Mouse (Mus musculus) midbrain, embryonic 14.5 days (tissue): ENCODE measurements around the gene Vps26b. TPM values are rescaled to one million over a fixed set of nuclear protein-coding genes. Genes with fewer than 3 reads are reported as not detected.

Source experiments
- ATAC-seq: fragments of 200-750 bp; cut with Nextera tagmentation; 2 replicates; pipeline ENCODE4 v1.8.0; 2017; ENCODE audit warnings: moderate number of reproducible peaks, moderate library complexity; ENCODE audit not compliant: low FRiP score, low TSS enrichment
- DNase-seq: peaks from one replicate; pipeline ENCODE4 v3.0.0-alpha.2; 2015
- H3K27ac ChIP-seq: fragments of 300-500 bp; sonication (generic); replicated peaks from 2 replicates; pipeline ENCODE4 v1.5.1; 2014; ENCODE audit warnings: mild to moderate bottlenecking, low read depth, low read length, moderate library complexity
- H3K27me3 ChIP-seq: fragments of 300-500 bp; sonication (generic); 2 replicates; pipeline ENCODE4 v1.6.1; 2014; ENCODE audit warnings: low read length, control low read depth, mixed read lengths; ENCODE audit not compliant: control insufficient read depth, insufficient read depth
- H3K36me3 ChIP-seq: fragments of 300-500 bp; sonication (generic); 2 replicates; pipeline ENCODE4 v1.6.1; 2014; ENCODE audit warnings: low read length, control low read depth; ENCODE audit not compliant: control insufficient read depth, insufficient read depth
- H3K4me1 ChIP-seq: fragments of 300-500 bp; sonication (generic); 2 replicates; pipeline ENCODE4 v1.6.1; 2014; ENCODE audit warnings: mild to moderate bottlenecking, antibody characterized with exemption, low read length, control low read depth; ENCODE audit not compliant: control insufficient read depth, insufficient read depth
- H3K4me2 ChIP-seq: fragments of 300-500 bp; sonication (generic); 2 replicates; pipeline ENCODE4 v1.6.1; 2014; ENCODE audit warnings: mild to moderate bottlenecking, low read length, moderate library complexity
- H3K4me3 ChIP-seq: fragments of 300-500 bp; sonication (generic); replicated peaks from 2 replicates; pipeline ENCODE4 v1.5.1; 2014; ENCODE audit warnings: low read depth, low read length
- H3K9ac ChIP-seq: fragments of 300-500 bp; sonication (generic); replicated peaks from 2 replicates; pipeline ENCODE4 v1.6.1; 2014; ENCODE audit warnings: mild to moderate bottlenecking, low read length, moderate library complexity
- H3K9me3 ChIP-seq: fragments of 300-500 bp; sonication (generic); 2 replicates; pipeline ENCODE4 v1.6.1; 2016; ENCODE audit warnings: low read length, control low read depth, mixed read lengths; ENCODE audit not compliant: control insufficient read depth
- WGBS: fragments of 180-500 bp; shearing (Covaris S2); extraction: QIAGEN DNeasy Blood & Tissue Kit; methylation state at CpG from one replicate; pipeline ENCODE4 v1.1.7; 2014; 5-methylcytosine and 5-hydroxymethylcytosine counted together
- polyA plus RNA-seq: library from polyadenylated mRNA; unstranded; fragments of >200 nt; fragmentation: Nextera tagmentation; extraction: Ambion mirVana; gene quantifications from 2 replicates; pipeline ENCODE4 v1.2.1, GENCODE M21; 2014

The Vps26b gene
- polyA plus RNA-seq, 1 experiment from 2014 or later = 102 TPM

DNA sequence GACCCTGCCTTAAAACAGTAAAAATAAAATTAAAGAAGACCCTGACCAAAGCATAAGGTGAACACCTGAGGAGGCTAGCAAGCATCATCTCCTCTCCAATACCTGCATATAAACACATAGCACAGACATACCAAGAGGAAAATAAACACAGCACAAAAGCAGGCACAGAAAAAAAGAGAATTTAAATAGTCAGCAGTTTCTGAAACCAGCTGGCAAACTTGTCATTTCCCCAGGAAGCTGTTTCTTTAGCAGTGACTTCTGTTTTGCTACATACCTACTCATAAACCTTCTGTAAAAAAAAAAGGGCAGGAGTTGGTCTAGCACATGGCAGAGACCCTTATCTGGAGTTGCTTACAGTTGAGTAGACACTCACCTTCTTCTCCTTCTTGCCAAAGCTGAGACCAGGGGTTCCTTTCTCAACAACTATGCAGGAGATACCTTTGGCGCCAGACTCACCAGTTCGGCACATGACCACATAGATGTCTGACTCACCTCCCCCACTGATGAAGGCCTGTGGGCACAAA, 44.7 kb downstream of the Vps26b start:
- H3K9ac ChIP-seq = no peak overlapping the region
- H3K9me3 ChIP-seq = no peaks in the 10 kb centered on the region
- H3K4me3 ChIP-seq = no peak overlapping the region
- no peak overlapping the region for H3K27ac ChIP-seq
- no peaks in the 10 kb centered on the region for H3K4me1 ChIP-seq
- H3K4me2 ChIP-seq = no peak overlapping the region
- DNase-seq = no peak
- no peaks in the 10 kb centered on the region for H3K27me3 ChIP-seq
- no peak for ATAC-seq
- 97% methylated on average over 2 of the region's 2 CpGs for WGBS
- H3K36me3 ChIP-seq = peaks cover 48% of the 10 kb centered on the region

DNA sequence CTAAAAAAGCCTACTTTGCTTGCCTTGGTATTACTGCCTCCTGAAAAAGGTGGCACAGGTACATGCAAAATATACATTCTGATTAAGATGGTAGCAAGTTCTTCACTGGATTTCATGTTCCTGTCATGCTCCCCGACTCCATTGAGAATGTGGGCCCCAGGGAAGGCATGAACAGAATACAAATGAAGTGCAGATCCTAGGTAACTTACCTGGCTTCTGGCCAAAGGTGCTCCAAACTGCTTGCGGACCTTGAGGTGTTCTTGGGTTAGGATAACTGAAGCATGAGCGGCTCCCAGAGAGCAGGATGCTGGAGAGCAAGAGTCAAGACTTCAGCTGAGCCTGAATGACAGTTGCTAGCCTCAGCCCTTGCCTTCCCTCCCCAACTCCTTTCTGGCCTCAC, 51.1 kb downstream of the Vps26b start:
- no peak for ATAC-seq
- WGBS = 91% methylated on average over 3 of the region's 3 CpGs
- peaks cover 59% of the 10 kb centered on the region for H3K36me3 ChIP-seq

DNA sequence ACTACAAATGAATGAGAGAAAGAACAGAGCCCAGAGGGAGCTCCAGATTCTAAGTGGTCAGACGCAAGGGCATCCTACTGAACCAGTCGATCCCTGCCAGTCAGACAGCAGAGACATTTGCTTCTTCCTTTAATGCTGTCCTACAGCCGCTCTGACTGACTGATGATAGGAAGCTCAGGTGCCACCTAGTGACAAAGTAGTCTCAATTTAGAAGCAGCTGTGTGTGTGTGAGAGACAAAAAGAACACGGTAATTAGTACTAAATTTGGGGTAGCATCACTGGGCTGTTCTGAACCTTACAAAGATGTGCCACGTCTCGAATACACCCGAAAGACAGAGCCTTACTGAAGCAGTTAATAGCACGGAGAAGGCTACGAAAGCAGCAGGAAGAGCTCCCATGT, 52.1 kb downstream of the Vps26b start:
- H3K4me2 ChIP-seq = no peak overlapping the region
- no peak overlapping the region for H3K4me3 ChIP-seq
- peaks cover 62% of the 10 kb centered on the region for H3K36me3 ChIP-seq
- H3K27me3 ChIP-seq = no peaks in the 10 kb centered on the region
- H3K9ac ChIP-seq = no peak overlapping the region
- H3K4me1 ChIP-seq = no peaks in the 10 kb centered on the region
- H3K27ac ChIP-seq = no peak overlapping the region
- DNase-seq (no peak), ATAC-seq (no peak)
- H3K9me3 ChIP-seq = no peaks in the 10 kb centered on the region
- WGBS = 93% methylated on average over 9 of the region's 9 CpGs

More for the DNA sequence above, 51.1 kb downstream of the Vps26b start:
- no peak overlapping the region for H3K4me3 ChIP-seq
- H3K9ac ChIP-seq = no peak overlapping the region
- H3K27ac ChIP-seq = no peak overlapping the region
- DNase-seq = no peak
- H3K4me1 ChIP-seq = no peaks in the 10 kb centered on the region
- no peaks in the 10 kb centered on the region for H3K27me3 ChIP-seq
- H3K9me3 ChIP-seq = no peaks in the 10 kb centered on the region
- no peak overlapping the region for H3K4me2 ChIP-seq

Other genes starting within 250 kb of the Vps26b start
- 1.4 and 2.1 TPM in 2 replicates for gene Glb1l2, start 223.6 kb downstream of the Vps26b start, polyA plus RNA-seq
- gene Glb1l3, start 169.2 kb downstream of the Vps26b start, polyA plus RNA-seq = not detected in 2 replicates
- gene Gm1110, start 107.0 kb downstream of the Vps26b start, polyA plus RNA-seq = not detected in 2 replicates
- gene Acad8, start 30.5 kb downstream of the Vps26b start, polyA plus RNA-seq = 27.3 and 28.5 TPM in 2 replicates
- gene Thyn1, start 30.4 kb downstream of the Vps26b start, polyA plus RNA-seq = 127 and 131 TPM in 2 replicates
- gene Ncapd3, start 110 bp upstream of the Vps26b start, polyA plus RNA-seq = 16.7 and 24.6 TPM in 2 replicates
- 46.9 and 62.4 TPM in 2 replicates for gene Jam3, start 125.4 kb upstream of the Vps26b start, polyA plus RNA-seq